Mouse (Mus musculus) hindbrain, embryonic 10.5 days (tissue): Measurements from ENCODE around the gene Csrnp3. TPM values are rescaled to one million over a fixed set of nuclear protein-coding genes. Genes with fewer than 3 reads are reported as not detected.

Source experiments
- DNase-seq: peaks from one replicate; pipeline ENCODE4 v3.0.0-alpha.2; 2017; ENCODE audit warnings: low spot score
- H3K27ac ChIP-seq: fragments of 300-500 bp; sonication (generic); 2 replicates; pipeline ENCODE4 v1.5.1; 2016; ENCODE audit warnings: mild to moderate bottlenecking, moderate library complexity
- H3K27me3 ChIP-seq: fragments of 300-500 bp; sonication (generic); 2 replicates; pipeline ENCODE4 v1.6.1; 2016; ENCODE audit warnings: mild to moderate bottlenecking; ENCODE audit not compliant: poor library complexity, insufficient read depth, severe bottlenecking
- H3K36me3 ChIP-seq: fragments of 300-500 bp; sonication (generic); 2 replicates; pipeline ENCODE4 v1.6.1; 2016; ENCODE audit warnings: mild to moderate bottlenecking, moderate library complexity
- H3K4me1 ChIP-seq: fragments of 300-500 bp; sonication (generic); replicated peaks from 2 replicates; pipeline ENCODE4 v1.6.1; 2016; ENCODE audit warnings: mild to moderate bottlenecking
- H3K4me3 ChIP-seq: fragments of 300-500 bp; sonication (generic); 2 replicates; pipeline ENCODE4 v1.5.1; 2016; ENCODE audit warnings: mild to moderate bottlenecking, moderate library complexity
- H3K9me3 ChIP-seq: fragments of 300-500 bp; sonication (generic); 2 replicates; pipeline ENCODE4 v1.6.1; 2016; ENCODE audit warnings: mild to moderate bottlenecking, moderate library complexity
- WGBS: fragments of 180-500 bp; shearing (Covaris S2); methylation state at CpG from one replicate; pipeline ENCODE4 v1.1.7; 2016; 5-methylcytosine and 5-hydroxymethylcytosine counted together
- polyA plus RNA-seq: library from polyadenylated mRNA; unstranded; fragments of >200 nt; fragmentation: Nextera tagmentation; extraction: Ambion mirVana; gene quantifications from 2 replicates; pipeline ENCODE4 v1.2.1, GENCODE M21; 2016

Csrnp3 gene
- polyA plus RNA-seq, 1 experiment from 2014 or later, result 12.3 TPM

DNA sequence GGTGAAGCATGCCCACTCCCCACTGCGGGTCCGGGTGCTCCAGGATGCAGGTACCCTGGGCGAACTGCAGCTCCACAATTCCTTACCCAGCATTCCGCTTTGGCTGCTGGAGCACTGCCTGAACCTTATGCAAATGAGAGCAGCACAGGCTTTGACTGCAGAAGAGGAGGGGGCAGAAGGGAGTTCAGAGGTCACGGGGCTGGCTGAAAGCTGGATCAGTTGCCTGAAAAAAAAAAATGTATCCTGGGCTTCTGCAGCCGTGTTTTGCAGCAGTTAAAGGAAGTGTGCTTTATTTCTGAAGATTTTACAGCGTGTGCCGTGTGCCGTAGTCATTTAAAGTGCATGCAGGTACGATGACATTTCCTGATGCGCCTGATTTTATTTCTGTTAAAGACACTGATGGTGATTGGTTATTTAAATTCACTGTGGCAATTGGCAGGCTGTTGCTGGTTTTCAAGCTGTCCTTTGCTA lies 86.3 kb downstream of the Csrnp3 start:
- H3K27me3 ChIP-seq, result no peaks in the 10 kb centered on the region
- no peaks in the 10 kb centered on the region for H3K36me3 ChIP-seq
- H3K27ac ChIP-seq, result peak overlapping the region; percentile 91
- DNase-seq, result peak; percentile 89
- 1% methylated on average over 11 of the region's 11 CpGs for WGBS
- H3K4me1 ChIP-seq, result peaks cover 42% of the 10 kb centered on the region
- H3K9me3 ChIP-seq, result no peaks in the 10 kb centered on the region
- H3K4me3 ChIP-seq, result peak overlapping the region; percentile 57

DNA sequence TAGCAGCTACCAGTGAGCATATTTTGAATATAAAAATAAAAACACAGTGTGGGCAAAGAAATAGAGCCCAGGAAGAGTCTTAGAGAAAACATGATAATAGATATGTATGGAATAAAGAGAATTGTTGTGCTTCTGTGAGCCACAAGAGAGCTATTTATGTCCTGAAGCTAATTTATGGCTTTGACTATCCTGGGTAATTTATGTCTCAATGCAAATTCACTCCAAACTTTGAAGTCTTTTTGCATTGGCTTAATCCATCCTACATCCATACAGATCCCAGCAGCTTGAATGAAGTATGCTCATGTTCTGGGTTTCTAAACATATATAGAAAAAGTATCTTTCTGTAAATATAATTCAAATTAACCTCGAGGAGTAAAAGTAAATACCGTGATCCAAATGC lies 88.5 kb downstream of the Csrnp3 start:
- Histone ChIP-seq H3K9me3 (no peaks in the 10 kb centered on the region), H3K4me1 (peaks cover 55% of the 10 kb centered on the region), H3K27me3 (no peaks in the 10 kb centered on the region), H3K27ac (peak overlapping the region; percentile 35), H3K36me3 (no peaks in the 10 kb centered on the region), H3K4me3 (peak overlapping the region; percentile 28)
- DNase-seq, result no peak
- 49% methylated on average over 2 of the region's 2 CpGs for WGBS

DNA sequence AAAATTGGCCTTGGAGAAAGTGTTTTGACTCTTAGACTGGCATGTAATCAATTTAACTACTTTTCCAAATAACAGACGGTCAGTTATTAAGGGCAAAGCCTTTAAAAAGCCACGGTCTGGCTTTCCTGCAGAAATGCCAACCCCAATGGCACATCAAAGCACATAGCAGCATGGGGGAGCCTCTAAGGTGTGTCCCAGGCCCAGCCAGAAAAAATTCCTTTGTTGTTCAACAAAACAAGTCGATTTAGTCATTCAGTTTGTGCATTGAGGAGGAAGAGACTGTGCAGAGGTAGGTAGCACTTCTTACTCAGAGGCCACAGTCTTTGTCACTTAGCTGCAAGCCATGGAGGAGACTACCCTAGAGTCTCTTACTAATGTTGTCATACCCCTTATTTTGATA lies 93.3 kb downstream of the Csrnp3 start:
- Histone ChIP-seq H3K4me3 (no peak overlapping the region), H3K9me3 (no peaks in the 10 kb centered on the region), H3K36me3 (no peaks in the 10 kb centered on the region), H3K4me1 (peaks cover 33% of the 10 kb centered on the region), H3K27me3 (no peaks in the 10 kb centered on the region), H3K27ac (no peak overlapping the region)
- DNase-seq, result no peak
- 28% methylated on average over 3 of the region's 3 CpGs for WGBS

DNA sequence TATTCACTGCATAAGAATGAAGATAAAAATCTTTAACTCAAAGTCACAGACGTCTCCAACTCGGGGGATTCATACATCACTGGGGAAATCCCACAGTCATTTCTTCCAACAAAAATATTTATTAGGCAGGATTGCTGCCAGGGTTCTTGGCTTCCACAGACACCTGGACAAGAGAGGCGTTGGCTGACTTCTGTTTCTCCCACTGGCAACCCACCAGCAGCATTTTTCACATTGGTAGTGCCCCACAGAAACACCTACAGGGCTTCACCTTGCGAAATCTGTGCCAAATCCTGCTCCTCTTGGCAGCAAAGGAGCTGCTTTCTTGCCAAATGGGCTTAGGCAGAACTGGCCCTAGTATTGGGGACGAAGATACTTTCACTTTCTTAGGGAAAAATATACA lies 94.8 kb downstream of the Csrnp3 start:
- no peaks in the 10 kb centered on the region; the same call in 1 of the 2 replicates for H3K36me3 ChIP-seq
- no peak overlapping the region for H3K4me3 ChIP-seq
- peaks cover 20% of the 10 kb centered on the region for H3K4me1 ChIP-seq
- H3K27ac ChIP-seq, result no peak overlapping the region
- no peak for DNase-seq
- no peaks in the 10 kb centered on the region for H3K9me3 ChIP-seq
- WGBS, result 94% methylated on average over 5 of the region's 5 CpGs
- no peaks in the 10 kb centered on the region for H3K27me3 ChIP-seq

DNA sequence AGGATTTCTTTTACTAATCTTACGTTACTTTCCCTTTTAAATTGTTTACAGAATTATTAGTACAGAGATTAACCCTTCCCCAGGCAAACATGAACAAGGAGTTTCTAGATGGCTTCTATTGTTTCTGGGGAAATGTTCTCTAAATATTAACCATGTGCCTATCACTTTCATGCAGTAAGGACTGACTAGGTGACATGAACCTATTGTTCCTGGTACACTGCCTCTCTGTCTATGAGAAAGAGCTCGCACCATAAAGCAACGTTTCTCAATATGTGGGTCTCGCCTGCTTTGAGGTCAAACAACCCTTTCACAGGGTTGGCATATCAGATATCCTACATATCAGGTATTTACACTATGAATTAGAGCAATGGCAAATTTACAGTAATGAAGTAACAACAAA lies 96.8 kb downstream of the Csrnp3 start:
- peaks cover 20% of the 10 kb centered on the region for H3K4me1 ChIP-seq
- no peak for DNase-seq
- 85% methylated on average over 4 of the region's 4 CpGs for WGBS
- H3K9me3 ChIP-seq, result no peaks in the 10 kb centered on the region
- no peak overlapping the region for H3K4me3 ChIP-seq
- H3K36me3 ChIP-seq, result peaks cover 2% of the 10 kb centered on the region; the same call in 1 of the 2 replicates
- H3K27ac ChIP-seq, result no peak overlapping the region
- H3K27me3 ChIP-seq, result no peaks in the 10 kb centered on the region

DNA sequence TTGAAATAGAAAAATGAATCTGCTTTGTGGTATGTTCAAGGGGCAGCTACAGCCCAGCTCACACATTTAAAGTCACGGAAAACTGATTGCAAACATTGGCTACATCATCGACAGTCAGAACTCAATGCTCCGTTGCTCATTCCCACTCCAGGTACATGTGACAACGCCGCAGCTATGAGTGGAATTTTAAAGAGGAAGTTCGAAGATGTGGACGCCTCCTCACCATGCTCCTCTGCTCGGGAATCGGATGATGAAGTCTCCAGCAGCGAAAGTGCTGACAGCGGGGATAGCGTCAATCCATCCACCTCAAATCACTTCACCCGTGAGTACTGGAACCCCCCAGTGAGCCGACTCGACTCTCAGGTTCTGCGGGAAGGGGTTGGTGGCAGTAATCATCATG lies 103.2 kb downstream of the Csrnp3 start:
- Histone ChIP-seq H3K9me3 (0 out of 2 replicates have a peak, but pooled peaks cover 4% of the 10 kb centered on the region), H3K27ac (no peak overlapping the region), H3K4me3 (no peak overlapping the region), H3K36me3 (peaks cover 31% of the 10 kb centered on the region), H3K4me1 (peaks cover 9% of the 10 kb centered on the region; the same call in 1 of the 2 replicates), H3K27me3 (no peaks in the 10 kb centered on the region)
- no peak for DNase-seq
- WGBS, result 92% methylated on average over 16 of the region's 16 CpGs

DNA sequence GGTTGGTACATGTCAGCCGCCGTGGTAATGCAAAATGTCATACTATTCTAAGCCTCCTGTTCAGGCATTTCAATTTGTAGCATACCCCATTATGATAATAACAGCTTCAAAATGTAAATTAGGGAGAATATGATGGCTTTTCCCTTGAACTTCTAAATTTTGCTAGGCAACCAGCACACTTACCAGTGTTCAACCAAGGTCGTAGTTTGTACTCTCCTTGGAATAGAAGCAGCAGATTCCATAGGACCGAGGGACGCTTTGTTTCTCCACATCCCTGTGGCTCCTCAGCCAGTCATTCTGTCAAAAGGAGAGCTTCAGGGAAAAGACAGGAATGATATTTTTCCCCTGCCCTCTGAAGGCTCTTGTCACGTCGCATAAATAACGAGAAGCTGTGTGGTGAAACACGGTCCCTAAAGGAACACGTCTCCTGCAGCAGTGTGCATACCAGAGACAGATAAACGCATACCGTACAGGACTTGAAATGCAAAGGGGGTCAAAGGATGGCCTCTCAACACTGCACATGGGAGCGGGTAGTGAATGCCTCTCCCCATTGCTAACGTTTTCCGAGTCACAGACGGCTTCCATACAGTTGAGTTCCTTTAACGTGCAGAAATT lies 108.3 kb downstream of the Csrnp3 start:
- Histone ChIP-seq H3K36me3 (peaks cover 17% of the 10 kb centered on the region), H3K27ac (0 out of 2 replicates have a peak overlapping the region, but pooled peaks have one; percentile 16), H3K9me3 (no peaks in the 10 kb centered on the region), H3K27me3 (no peaks in the 10 kb centered on the region), H3K4me3 (no peak overlapping the region), H3K4me1 (peaks cover 14% of the 10 kb centered on the region; the same call in 1 of the 2 replicates)
- 84% methylated on average over 17 of the region's 17 CpGs for WGBS
- DNase-seq, result no peak

DNA sequence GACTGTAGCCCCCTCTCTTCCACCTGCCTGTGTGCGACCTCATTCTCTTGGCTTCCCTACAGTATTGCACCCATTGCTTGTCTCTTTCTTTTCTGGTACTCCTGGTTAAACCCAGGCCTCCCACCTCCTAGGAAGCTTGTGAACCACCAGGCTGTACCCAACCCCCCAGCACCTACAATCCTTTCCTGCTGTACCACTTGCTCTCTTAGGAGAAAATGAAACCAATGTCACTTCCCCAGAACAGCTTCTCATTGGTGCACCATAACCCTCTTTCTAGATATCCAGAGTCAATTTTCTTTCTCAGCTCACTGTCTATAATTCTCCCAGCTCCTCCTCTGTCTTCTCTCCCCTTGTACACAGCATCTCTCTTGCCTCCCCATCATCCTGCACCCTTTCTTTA lies 110.2 kb downstream of the Csrnp3 start:
- H3K9me3 ChIP-seq, result no peaks in the 10 kb centered on the region
- H3K27me3 ChIP-seq, result no peaks in the 10 kb centered on the region
- H3K4me3 ChIP-seq, result no peak overlapping the region
- no peaks in the 10 kb centered on the region for H3K36me3 ChIP-seq
- WGBS, result 88% methylated on average over 1 of the region's 1 CpGs
- peak overlapping the region; percentile 45 for H3K27ac ChIP-seq
- no peak for DNase-seq
- H3K4me1 ChIP-seq, result peaks cover 14% of the 10 kb centered on the region; the same call in 1 of the 2 replicates

DNA sequence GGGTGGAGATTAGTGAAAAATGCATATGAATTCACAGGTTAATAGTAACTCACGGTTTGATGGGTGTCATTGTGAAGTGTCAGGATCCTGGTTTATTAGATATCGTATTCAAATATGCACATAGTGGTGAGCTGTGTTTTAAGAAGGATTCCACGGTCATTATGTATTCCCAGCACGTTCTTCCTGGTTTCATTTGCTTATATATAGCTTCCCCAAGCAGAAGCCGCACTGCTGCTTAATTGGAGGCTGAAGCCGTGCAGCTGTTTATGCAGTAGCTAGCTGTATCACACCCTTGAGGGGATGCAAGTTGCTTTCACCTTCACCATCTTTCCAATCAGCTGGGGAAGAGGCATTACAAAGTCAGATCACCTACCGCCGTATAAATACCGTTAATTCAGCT lies 111.2 kb downstream of the Csrnp3 start:
- Histone ChIP-seq H3K36me3 (no peaks in the 10 kb centered on the region), H3K27me3 (no peaks in the 10 kb centered on the region), H3K4me3 (no peak overlapping the region), H3K27ac (no peak overlapping the region), H3K9me3 (no peaks in the 10 kb centered on the region), H3K4me1 (peaks cover 14% of the 10 kb centered on the region; the same call in 1 of the 2 replicates)
- WGBS, result 81% methylated on average over 9 of the region's 9 CpGs
- no peak for DNase-seq

DNA sequence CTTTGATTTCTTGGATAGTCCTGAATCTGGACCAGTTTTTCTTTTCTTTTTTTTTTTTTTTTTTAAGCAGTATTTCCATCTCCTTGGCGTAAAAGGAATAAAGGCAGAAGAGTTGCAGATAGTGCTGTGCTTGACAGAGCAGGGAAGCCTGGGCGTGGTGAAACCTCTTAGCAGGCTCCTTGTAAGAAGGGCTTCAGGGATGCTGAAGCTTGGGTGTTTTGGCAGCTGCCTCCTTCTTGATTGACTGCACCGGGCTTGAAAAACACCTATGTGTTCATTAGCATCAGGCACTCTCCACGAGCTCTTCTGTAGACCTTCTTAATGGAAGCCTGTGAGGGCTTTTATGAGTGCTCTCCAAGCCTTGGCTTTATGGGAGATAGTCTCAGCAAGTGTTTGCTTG lies 117.9 kb downstream of the Csrnp3 start:
- H3K36me3 ChIP-seq, result no peaks in the 10 kb centered on the region
- DNase-seq, result no peak
- no peaks in the 10 kb centered on the region for H3K4me1 ChIP-seq
- H3K4me3 ChIP-seq, result no peak overlapping the region
- H3K27me3 ChIP-seq, result no peaks in the 10 kb centered on the region
- H3K9me3 ChIP-seq, result no peaks in the 10 kb centered on the region
- H3K27ac ChIP-seq, result no peak overlapping the region
- WGBS, result 79% methylated on average over 4 of the region's 4 CpGs

DNA sequence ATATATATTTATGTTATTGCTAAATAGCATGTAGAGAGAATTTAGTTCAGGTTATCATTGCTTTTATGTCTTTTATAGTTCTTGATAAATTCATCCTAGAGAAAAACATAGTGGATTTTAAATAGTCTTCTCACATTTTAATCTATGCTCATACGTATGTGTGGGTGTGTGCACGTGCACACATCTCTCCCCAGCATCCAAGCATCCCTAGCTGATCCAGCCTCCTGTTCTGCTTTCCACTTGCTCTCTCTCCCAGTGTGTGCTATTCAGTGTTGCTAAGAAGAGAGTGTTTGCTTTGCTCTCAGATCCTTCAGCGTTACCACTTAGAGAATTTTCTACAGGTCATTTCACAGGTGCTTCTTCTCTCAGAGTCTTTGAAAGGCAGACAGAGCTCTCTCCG lies 123.2 kb downstream of the Csrnp3 start:
- no peak overlapping the region for H3K4me3 ChIP-seq
- no peak overlapping the region for H3K27ac ChIP-seq
- 85% methylated on average over 4 of the region's 4 CpGs for WGBS
- peaks cover 27% of the 10 kb centered on the region for H3K36me3 ChIP-seq
- H3K27me3 ChIP-seq, result no peaks in the 10 kb centered on the region
- H3K9me3 ChIP-seq, result 0 out of 2 replicates have a peak, but pooled peaks cover 5% of the 10 kb centered on the region
- DNase-seq, result no peak
- no peaks in the 10 kb centered on the region for H3K4me1 ChIP-seq

DNA sequence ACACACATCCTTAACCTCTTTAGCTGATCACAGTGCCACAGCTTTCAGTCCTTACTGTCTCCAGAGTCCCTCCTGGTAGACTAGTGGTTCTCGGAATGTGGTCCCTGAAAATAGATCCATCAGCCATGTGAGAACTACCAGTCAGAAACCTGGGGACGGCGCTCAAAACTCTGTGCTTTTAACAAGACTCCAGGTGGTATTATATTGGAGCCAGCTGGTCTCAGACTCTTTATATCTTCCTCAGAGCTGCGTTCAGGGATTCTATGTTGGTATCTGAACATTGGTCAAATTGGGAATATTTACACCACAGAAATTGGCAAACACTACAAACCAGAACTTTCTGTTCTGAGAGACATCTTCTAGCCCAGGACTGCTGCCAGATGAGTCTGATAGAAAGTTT lies 128.3 kb downstream of the Csrnp3 start:
- 86% methylated on average over 4 of the region's 4 CpGs for WGBS
- no peak overlapping the region for H3K27ac ChIP-seq
- DNase-seq, result no peak
- H3K36me3 ChIP-seq, result peaks cover 29% of the 10 kb centered on the region
- no peaks in the 10 kb centered on the region for H3K27me3 ChIP-seq
- H3K4me1 ChIP-seq, result peaks cover 22% of the 10 kb centered on the region
- 0 out of 2 replicates have a peak, but pooled peaks cover 5% of the 10 kb centered on the region for H3K9me3 ChIP-seq
- H3K4me3 ChIP-seq, result no peak overlapping the region

DNA sequence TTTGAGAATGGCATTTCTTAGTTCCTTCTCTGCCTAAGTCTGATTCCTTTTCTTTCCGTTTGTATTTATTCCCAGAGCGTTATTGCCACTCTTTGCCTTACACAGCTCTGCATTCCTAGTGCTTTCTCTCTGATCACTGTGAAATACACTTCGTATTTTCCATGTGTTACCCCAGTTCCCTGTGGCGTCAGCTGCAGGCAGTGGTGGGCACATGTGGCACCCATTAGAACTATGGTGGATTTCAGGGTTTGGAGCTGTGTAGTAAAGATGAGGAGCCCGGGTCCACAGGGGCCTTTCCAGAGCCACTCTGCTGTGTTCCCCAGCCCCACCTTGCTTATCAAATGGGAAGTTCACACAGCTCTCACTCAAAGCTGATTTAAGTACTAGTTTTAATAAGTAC lies 129.8 kb downstream of the Csrnp3 start:
- Histone ChIP-seq H3K27ac (no peak overlapping the region), H3K9me3 (0 out of 2 replicates have a peak, but pooled peaks cover 5% of the 10 kb centered on the region), H3K4me3 (no peak overlapping the region), H3K36me3 (peaks cover 21% of the 10 kb centered on the region), H3K27me3 (no peaks in the 10 kb centered on the region), H3K4me1 (peaks cover 36% of the 10 kb centered on the region)
- DNase-seq, result no peak
- WGBS, result 64% methylated on average over 5 of the region's 5 CpGs
